Mouse (Mus musculus) intestine, embryonic 14.5 days (tissue): ENCODE data around the gene Gm10972. TPM values are rescaled to one million over a fixed set of nuclear protein-coding genes. Genes with fewer than 3 reads are reported as not detected.
"Not testable (repeated sequence)": the region's sequence is repeated elsewhere in the genome, so short reads cannot be mapped to it uniquely, and the experiment has no call there.

Experiments used
- ATAC-seq: fragments of 200-750 bp; cut with Nextera tagmentation; replicated peaks from 2 replicates; pipeline ENCODE4 v1.8.0; 2017; ENCODE audit warnings: low read depth, moderate number of reproducible peaks, moderate TSS enrichment, moderate library complexity; ENCODE audit not compliant: low FRiP score, low TSS enrichment
- DNase-seq: peaks from one replicate; pipeline ENCODE4 v3.0.0-alpha.2; 2018; ENCODE audit warnings: low spot score
- H3K27ac ChIP-seq: fragments of 300-500 bp; sonication (generic); 2 replicates; pipeline ENCODE4 v1.5.1; 2014; ENCODE audit warnings: low read depth, mild to moderate bottlenecking, control low read depth
- H3K27me3 ChIP-seq: fragments of 300-500 bp; sonication (generic); replicated peaks from 2 replicates; pipeline ENCODE4 v1.6.1; 2014; ENCODE audit warnings: low read length, control low read depth; ENCODE audit not compliant: control insufficient read depth, insufficient read depth
- H3K36me3 ChIP-seq: fragments of 300-500 bp; sonication (generic); 2 replicates; pipeline ENCODE4 v1.6.1; 2014; ENCODE audit warnings: low read length, control low read depth; ENCODE audit not compliant: control insufficient read depth, insufficient read depth
- H3K4me1 ChIP-seq: fragments of 300-500 bp; sonication (generic); replicated peaks from 2 replicates; pipeline ENCODE4 v1.6.1; 2014; ENCODE audit warnings: low read length, control low read depth, mixed read lengths; ENCODE audit not compliant: control insufficient read depth, insufficient read depth
- H3K4me2 ChIP-seq: fragments of 300-500 bp; sonication (generic); 2 replicates; pipeline ENCODE4 v1.6.1; 2014; ENCODE audit warnings: low read length
- H3K4me3 ChIP-seq: fragments of 300-500 bp; sonication (generic); 2 replicates; pipeline ENCODE4 v1.5.1; 2014; ENCODE audit warnings: low read depth, low read length, control low read depth, mixed read lengths
- H3K9ac ChIP-seq: fragments of 300-500 bp; sonication (generic); 2 replicates; pipeline ENCODE4 v1.6.1; 2014; ENCODE audit warnings: mild to moderate bottlenecking, low read length
- H3K9me3 ChIP-seq: fragments of 300-500 bp; sonication (generic); 2 replicates; pipeline ENCODE4 v1.6.1; 2016; ENCODE audit warnings: low read length, control low read depth; ENCODE audit not compliant: control insufficient read depth
- WGBS: fragments of 180-500 bp; shearing (Covaris S2); extraction: QIAGEN DNeasy Blood & Tissue Kit; methylation state at CpG from one replicate; pipeline ENCODE4 v1.1.7; 2014; 5-methylcytosine and 5-hydroxymethylcytosine counted together
- polyA plus RNA-seq: library from polyadenylated mRNA; unstranded; fragments of >200 nt; fragmentation: Nextera tagmentation; extraction: Ambion mirVana; gene quantifications from 2 replicates; pipeline ENCODE4 v1.2.1, GENCODE M21; 2014

The Gm10972 gene
- polyA plus RNA-seq: not detected in 2 replicates

- not testable (repeated sequence) for H3K27ac ChIP-seq, ATAC-seq, H3K4me1 ChIP-seq, H3K9me3 ChIP-seq, DNase-seq, H3K27me3 ChIP-seq, H3K9ac ChIP-seq, H3K36me3 ChIP-seq, H3K4me2 ChIP-seq, H3K4me3 ChIP-seq
- 43% methylated on average over 2 of the region's 2 CpGs for WGBS
Observed at GRCm38 (mm10) chr3:94642495-94643162, at the start of gene Gm10972. Gm10972 (plus strand) TSS chr3:94643112.

- no peak overlapping the region for H3K4me3 ChIP-seq
- H3K4me2 ChIP-seq: no peak overlapping the region
- DNase-seq (no peak), ATAC-seq (no peak)
- no peaks in the 10 kb centered on the region for H3K36me3 ChIP-seq
- no peaks in the 10 kb centered on the region for H3K27me3 ChIP-seq
- no peaks in the 10 kb centered on the region for H3K4me1 ChIP-seq
- H3K9ac ChIP-seq: no peak overlapping the region
- WGBS: 88% methylated on average over 6 of the region's 6 CpGs
- H3K27ac ChIP-seq: no peak overlapping the region
- 0 out of 2 replicates have a peak, but pooled peaks cover 2% of the 10 kb centered on the region for H3K9me3 ChIP-seq
Observed at GRCm38 (mm10) chr3:94595871-94596287, 47.0 kb upstream of the Gm10972 start.

GRCm38 (mm10) chr3:94597224-94597779 lies 45.6 kb upstream of the Gm10972 start:
- 0 out of 2 replicates have a peak, but pooled peaks cover 2% of the 10 kb centered on the region for H3K9me3 ChIP-seq
- H3K36me3 ChIP-seq: no peaks in the 10 kb centered on the region
- H3K9ac ChIP-seq: no peak overlapping the region
- H3K4me1 ChIP-seq: no peaks in the 10 kb centered on the region
- ATAC-seq (no peak), DNase-seq (no peak)
- H3K27ac ChIP-seq: no peak overlapping the region
- WGBS: 52% methylated on average over 3 of the region's 3 CpGs
- H3K4me2 ChIP-seq: no peak overlapping the region
- no peaks in the 10 kb centered on the region for H3K27me3 ChIP-seq
- H3K4me3 ChIP-seq: no peak overlapping the region

- H3K4me3 ChIP-seq: no peak overlapping the region
- H3K27ac ChIP-seq: no peak overlapping the region
- no peaks in the 10 kb centered on the region for H3K36me3 ChIP-seq
- H3K9me3 ChIP-seq: no peaks in the 10 kb centered on the region
- no peaks in the 10 kb centered on the region for H3K27me3 ChIP-seq
- peak; percentile 71 for DNase-seq
- no peak for ATAC-seq
- WGBS: 0% methylated on average over 4 of the region's 4 CpGs
- H3K4me1 ChIP-seq: no peaks in the 10 kb centered on the region
- H3K9ac ChIP-seq: no peak overlapping the region
- no peak overlapping the region for H3K4me2 ChIP-seq
Observed at GRCm38 (mm10) chr3:94601959-94602358, 41.0 kb upstream of the Gm10972 start.

GRCm38 (mm10) chr3:94609621-94610020 lies 33.3 kb upstream of the Gm10972 start:
- no peak for ATAC-seq
- H3K4me3 ChIP-seq: no peak overlapping the region
- 92% methylated on average over 3 of the region's 3 CpGs for WGBS
- no peak overlapping the region for H3K27ac ChIP-seq
- DNase-seq: no peak
- H3K36me3 ChIP-seq: no peaks in the 10 kb centered on the region
- H3K9ac ChIP-seq: no peak overlapping the region
- no peaks in the 10 kb centered on the region for H3K4me1 ChIP-seq
- no peaks in the 10 kb centered on the region for H3K27me3 ChIP-seq
- no peak overlapping the region for H3K4me2 ChIP-seq
- no peaks in the 10 kb centered on the region for H3K9me3 ChIP-seq

GRCm38 (mm10) chr3:94610581-94610980 lies 32.3 kb upstream of the Gm10972 start:
- Histone ChIP-seq H3K27ac (no peak overlapping the region), H3K36me3 (no peaks in the 10 kb centered on the region), H3K4me2 (no peak overlapping the region), H3K9me3 (no peaks in the 10 kb centered on the region), H3K27me3 (no peaks in the 10 kb centered on the region), H3K9ac (no peak overlapping the region), H3K4me1 (no peaks in the 10 kb centered on the region), H3K4me3 (no peak overlapping the region)
- WGBS: 83% methylated on average over 2 of the region's 2 CpGs
- ATAC-seq: no peak
- no peak for DNase-seq

- Histone ChIP-seq H3K4me3 (no peak overlapping the region), H3K4me2 (no peak overlapping the region), H3K36me3 (no peaks in the 10 kb centered on the region), H3K27me3 (no peaks in the 10 kb centered on the region), H3K9ac (no peak overlapping the region), H3K4me1 (no peaks in the 10 kb centered on the region), H3K9me3 (no peaks in the 10 kb centered on the region), H3K27ac (no peak overlapping the region)
- ATAC-seq: no peak
- 52% methylated on average over 4 of the region's 4 CpGs for WGBS
- DNase-seq: no peak
Observed at GRCm38 (mm10) chr3:94611343-94611742, 31.6 kb upstream of the Gm10972 start.

- H3K9me3 ChIP-seq: no peaks in the 10 kb centered on the region
- no peak overlapping the region for H3K27ac ChIP-seq
Observed at GRCm38 (mm10) chr3:94611834-94612233, 31.1 kb upstream of the Gm10972 start.

GRCm38 (mm10) chr3:94612274-94612673 lies 30.6 kb upstream of the Gm10972 start:
- H3K4me3 ChIP-seq: no peak overlapping the region
- H3K36me3 ChIP-seq: no peaks in the 10 kb centered on the region
- 73% methylated on average over 1 of the region's 1 CpGs for WGBS
- ATAC-seq (no peak), DNase-seq (no peak)
- H3K27me3 ChIP-seq: no peaks in the 10 kb centered on the region
- no peak overlapping the region for H3K27ac ChIP-seq
- no peaks in the 10 kb centered on the region for H3K9me3 ChIP-seq
- no peak overlapping the region for H3K9ac ChIP-seq
- no peaks in the 10 kb centered on the region for H3K4me1 ChIP-seq
- H3K4me2 ChIP-seq: no peak overlapping the region

More at GRCm38 (mm10) chr3:94611834-94612233, 31.1 kb upstream of the Gm10972 start:
- 72% methylated on average over 5 of the region's 5 CpGs for WGBS
- ATAC-seq (no peak), DNase-seq (no peak)
- H3K9ac ChIP-seq: no peak overlapping the region
- no peaks in the 10 kb centered on the region for H3K36me3 ChIP-seq
- H3K27me3 ChIP-seq: no peaks in the 10 kb centered on the region
- H3K4me1 ChIP-seq: no peaks in the 10 kb centered on the region
- no peak overlapping the region for H3K4me2 ChIP-seq
- H3K4me3 ChIP-seq: no peak overlapping the region
